Mouse (Mus musculus) CH12.LX (cell line): ENCODE results near the gene Hbp1.

Experiments used
- CTCF ChIP-seq, 2 experiments: IDR thresholded peaks in 1 of 2; conservative IDR thresholded peaks in 1 of 2; 2 replicates each; pipeline ENCODE4 v1.5.1; 2011 to 2012; ENCODE audit warnings: low read depth in 2 of 2, low read length in 2 of 2, improper control_type of control experiment in 1 of 2, inconsistent platforms in 1 of 2, mild to moderate bottlenecking in 1 of 2, moderate library complexity in 1 of 2
- EP300 ChIP-seq: IDR thresholded peaks from 2 replicates; pipeline ENCODE4 v1.6.1; 2011; ENCODE audit warnings: low read length, improper control_type of control experiment
- MXI1 ChIP-seq: IDR thresholded peaks from 2 replicates; pipeline ENCODE4 v1.6.1; 2011; ENCODE audit warnings: mild to moderate bottlenecking, low read depth, low read length, improper control_type of control experiment
- POLR2A ChIP-seq: IDR thresholded peaks from 2 replicates; pipeline ENCODE4 v1.6.1; 2011; ENCODE audit warnings: low read depth, mild to moderate bottlenecking, improper control_type of control experiment, low read length

DNA sequence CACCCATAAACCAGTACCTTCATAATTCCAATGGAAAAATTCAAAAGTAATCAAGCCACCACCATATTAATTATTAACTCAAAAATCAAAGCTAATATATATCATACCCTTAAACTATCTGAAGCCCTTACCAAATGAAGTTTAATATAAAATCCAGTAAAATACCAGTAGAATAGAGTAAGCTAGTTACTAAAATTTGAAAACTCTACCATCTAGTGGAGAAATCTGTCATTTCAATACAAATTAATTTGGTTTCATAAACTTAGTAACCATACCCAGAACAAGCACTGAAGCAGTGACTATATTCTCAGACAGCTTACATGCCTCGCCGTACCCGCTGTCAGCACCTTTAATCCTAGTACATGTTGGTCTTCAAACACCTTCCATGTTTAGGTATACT lies 18.5 kb downstream of the Hbp1 start:
- TF ChIP-seq POLR2A (no peak), MXI1 (no peak), CTCF (conservative IDR thresholded peaks at IDR 0.05 in 1 of 2, IDR thresholded peaks at IDR 0.05 in 1 of 2; ENCODE audit: low read depth in 2 of 2, low read length in 2 of 2) (no peak), EP300 (no peak)
